In genomic region chr4:127533726-127534125, GRCm38 (mm10) we compare ENCODE assay signal across 26 mouse cellular contexts.
DNase-seq lines count a peak whose midpoint lies in the region; ATAC-seq and TF ChIP-seq lines count a peak whose summit lies in the region.
"Had no signal": no experiment of that assay in that cellular context is flagged by ENCODE, and none has a peak within 500 bp of the region (broad histone marks: within the 10 kb centered on the region; RNA-seq: fewer than 3 reads in every experiment).

No protein-coding gene starts in this region.

- H3K9me3 ChIP-seq in embryonic facial prominence, embryonic 14.5 days (ENCODE audit: control insufficient read depth, low read length) = no peaks in the 10 kb centered on the region
- H3K9me3 ChIP-seq in embryonic facial prominence, embryonic 10.5 days = 0 out of 2 replicates have a peak, but pooled peaks cover 3% of the 10 kb centered on the region
- H3K9me3 ChIP-seq: embryonic facial prominence, embryonic 13.5 days; forebrain, embryonic 10.5 days; forebrain, embryonic 12.5 days had no signal

- peak; percentile 17 for DNase-seq in embryonic facial prominence, embryonic 14.5 days (ENCODE audit: low spot score)
- no peak for DNase-seq in embryonic facial prominence, embryonic 10.5 days (ENCODE audit: low spot score)
- DNase-seq in kidney, adult 9 months = peak; percentile 22
- DNase-seq in kidney, adult 11 months = no peak
- DNase-seq in testis, postnatal 10 days (ENCODE audit: low spot score) = no peak
- DNase-seq: adrenal gland, adult 8-10 months; adrenal gland, postnatal 14 days; adrenal gland, postnatal 36 days; B cell, adult 2 months; cerebellum, adult 11-12 months; cerebellum, adult 2 months; cerebellum, adult 9-10 months; cerebellum, postnatal 10 days; cerebellum, postnatal 25 days had no signal

- H3K4me1 ChIP-seq in embryonic facial prominence, embryonic 14.5 days (ENCODE audit: control insufficient read depth, insufficient read depth, low read length) = no peaks in the 10 kb centered on the region
- H3K4me1 ChIP-seq in embryonic facial prominence, embryonic 10.5 days = no peaks in the 10 kb centered on the region
- H3K4me1 ChIP-seq in testis, adult 2 months (ENCODE audit: control insufficient read depth, insufficient read depth, low read length) = peaks cover 4% of the 10 kb centered on the region
- H3K4me1 ChIP-seq: embryonic facial prominence, embryonic 13.5 days; forebrain, embryonic 10.5 days; forebrain, embryonic 12.5 days had no signal

- no peak overlapping the region for H3K4me3 ChIP-seq in embryonic facial prominence, embryonic 14.5 days (ENCODE audit: low read depth, low read length)
- H3K4me3 ChIP-seq in embryonic facial prominence, embryonic 10.5 days = no peak overlapping the region
- peak overlapping the region; percentile 5 for H3K4me3 ChIP-seq in testis, adult 2 months (ENCODE audit: control insufficient read depth, low read depth, low read length)
- H3K4me3 ChIP-seq: embryonic facial prominence, embryonic 13.5 days; forebrain, embryonic 10.5 days; forebrain, embryonic 12.5 days had no signal

- no peak overlapping the region for H3K27ac ChIP-seq in embryonic facial prominence, embryonic 14.5 days (replicated peaks; ENCODE audit: low read depth, low read length)
- H3K27ac ChIP-seq in embryonic facial prominence, embryonic 10.5 days (replicated peaks) = no peak overlapping the region
- no peak overlapping the region for H3K27ac ChIP-seq in testis, adult 2 months (ENCODE audit: control insufficient read depth, insufficient read depth, low read depth, low read length)
- H3K27ac ChIP-seq: embryonic facial prominence, embryonic 13.5 days; forebrain, embryonic 10.5 days; forebrain, embryonic 12.5 days had no signal

- H3K36me3 ChIP-seq in embryonic facial prominence, embryonic 14.5 days (ENCODE audit: control insufficient read depth, insufficient read depth, low read length) = no peaks in the 10 kb centered on the region
- H3K36me3 ChIP-seq in embryonic facial prominence, embryonic 10.5 days (replicated peaks) = no peaks in the 10 kb centered on the region
- no peaks in the 10 kb centered on the region for H3K36me3 ChIP-seq in testis, adult 2 months (ENCODE audit: control insufficient read depth, insufficient read depth, low read length)
- H3K36me3 ChIP-seq: embryonic facial prominence, embryonic 13.5 days; forebrain, embryonic 10.5 days; forebrain, embryonic 12.5 days; G1E had no signal

- no peak for TF ChIP-seq POLR2A in testis, adult 2 months (IDR thresholded peaks at IDR 0.05; ENCODE audit: control insufficient read depth, low read depth, low read length)

- no peak overlapping the region for H3K4me2 ChIP-seq in embryonic facial prominence, embryonic 14.5 days (ENCODE audit: low read depth, low read length)
- H3K4me2 ChIP-seq: embryonic facial prominence, embryonic 13.5 days; forebrain, embryonic 12.5 days had no signal

- no peak overlapping the region for H3K9ac ChIP-seq in embryonic facial prominence, embryonic 14.5 days (ENCODE audit: low read depth, low read length)
- H3K9ac ChIP-seq: embryonic facial prominence, embryonic 13.5 days; forebrain, embryonic 12.5 days had no signal

- WGBS in embryonic facial prominence, embryonic 14.5 days = 56% methylated on average over 4 of the region's 4 CpGs
- 64% methylated on average over 4 of the region's 4 CpGs for WGBS in embryonic facial prominence, embryonic 10.5 days

- no peaks in the 10 kb centered on the region for H3K27me3 ChIP-seq in embryonic facial prominence, embryonic 14.5 days (replicated peaks; ENCODE audit: control insufficient read depth, insufficient read depth, low read length)
- H3K27me3 ChIP-seq in embryonic facial prominence, embryonic 10.5 days (replicated peaks; ENCODE audit: low read depth, poor library complexity, severe bottlenecking) = no peaks in the 10 kb centered on the region
- H3K27me3 ChIP-seq in testis, adult 2 months (ENCODE audit: control insufficient read depth, insufficient read depth, low read length) = no peaks in the 10 kb centered on the region
- H3K27me3 ChIP-seq: CH12.LX; embryonic facial prominence, embryonic 13.5 days; forebrain, embryonic 12.5 days had no signal

- ATAC-seq in embryonic facial prominence, embryonic 14.5 days (ENCODE audit: low read depth) = no peak
- ATAC-seq in megakaryocyte-erythroid progenitor cell, adult 5-6 weeks (replicated peaks; ENCODE audit: low FRiP score, low TSS enrichment, poor library complexity, severe bottlenecking) = no peak
- ATAC-seq: activated CD4-positive, CD25-positive, alpha-beta regulatory T cell, adult 4 months; CD4-positive, CD25-positive, alpha-beta regulatory T cell, adult 4 months; forebrain, embryonic 14.5 days; forebrain, embryonic 16.5 days; Patski had no signal

- no peak for TF ChIP-seq CTCF in testis, adult 2 months (IDR thresholded peaks at IDR 0.05; ENCODE audit: control insufficient read depth, insufficient read depth, insufficient replicate concordance, low read depth, low read length)

Comparison
In these comparisons a context has a peak if more than half of its experiments do, and no peak if none do; other contexts are left out.
1. DNase-seq: peak in embryonic facial prominence, embryonic 14.5 days (single experiment) and kidney, adult 9 months (single experiment); none in embryonic facial prominence, embryonic 10.5 days (single experiment), kidney, adult 11 months (single experiment) and testis, postnatal 10 days (single experiment).